Mouse (Mus musculus) MN1 (cell line): Measurements from ENCODE around the gene Ntng2.
A peak's percentile ranks its signal among the peaks of the same experiment; 100 is the strongest.

Source experiments
- DNase-seq: peaks from one replicate; pipeline ENCODE4 v3.0.0-alpha.2; 2016; ENCODE audit warnings: low spot score

Ntng2 gene

GRCm38 (mm10) chr2:29191216-29192215, 61.3 kb downstream of the Ntng2 start:
- peak; percentile 25 for DNase-seq

- no peak for DNase-seq
Observed at GRCm38 (mm10) chr2:29190392-29190791, 62.4 kb downstream of the Ntng2 start.

- DNase-seq, result no peak
Observed at GRCm38 (mm10) chr2:29186209-29186608, 66.6 kb downstream of the Ntng2 start.

GRCm38 (mm10) chr2:29183266-29183924, 69.4 kb downstream of the Ntng2 start:
- peak; percentile 83 for DNase-seq

GRCm38 (mm10) chr2:29181111-29181510, 71.7 kb downstream of the Ntng2 start:
- DNase-seq, result no peak

DNA sequence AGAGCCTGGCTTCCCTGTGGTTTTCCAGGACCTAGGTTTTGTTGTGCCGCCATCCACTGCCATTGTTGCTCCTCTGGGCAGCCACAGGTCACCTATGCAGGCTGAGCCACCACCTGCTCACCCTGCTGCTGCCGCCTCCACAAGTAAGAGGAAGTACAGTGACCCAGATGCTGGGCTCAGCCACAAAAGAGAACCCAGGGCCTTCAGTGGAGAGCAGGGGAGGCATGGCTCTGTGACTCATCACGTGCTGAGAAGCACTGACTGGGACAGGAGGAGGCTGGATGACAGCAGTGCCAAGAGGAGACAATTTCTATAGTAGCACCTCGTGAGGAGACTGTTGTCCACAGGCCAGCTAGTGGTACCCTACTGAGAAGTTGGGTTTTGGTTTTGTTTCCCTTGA, 73.0 kb downstream of the Ntng2 start:
- no peak for DNase-seq

DNA sequence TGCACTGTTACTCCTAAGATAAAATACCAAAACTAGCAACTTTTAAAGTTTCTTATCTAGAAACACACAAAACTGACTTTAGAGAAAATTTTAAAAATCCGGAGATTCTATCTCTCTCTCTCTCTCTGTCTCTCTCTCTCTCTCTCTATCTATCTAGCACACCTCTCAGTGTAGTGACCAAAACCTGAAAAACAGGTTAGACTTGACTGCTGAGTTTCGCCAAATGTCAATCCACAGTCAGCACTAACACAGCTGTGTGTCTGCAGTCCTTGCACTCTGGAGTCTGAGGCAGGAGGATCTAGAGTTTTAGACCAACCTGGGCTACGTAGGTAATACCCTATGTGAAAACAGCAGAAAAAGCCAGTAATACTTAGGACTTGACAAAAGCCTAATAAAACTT, 77.9 kb downstream of the Ntng2 start:
- no peak for DNase-seq

GRCm38 (mm10) chr2:29168067-29168466, 84.7 kb downstream of the Ntng2 start:
- no peak for DNase-seq

GRCm38 (mm10) chr2:29151941-29152340, 100.9 kb downstream of the Ntng2 start:
- DNase-seq, result no peak
